Mouse (Mus musculus) heart, postnatal 36 days (tissue): Measurements from ENCODE around the gene Gpr31b. TPM values are rescaled to one million over a fixed set of nuclear protein-coding genes. Genes with fewer than 3 reads are reported as not detected.
"Not testable (repeated sequence)": the region's sequence is repeated elsewhere in the genome, so short reads cannot be mapped to it uniquely, and the experiment has no call there.

Experiments used
- DNase-seq, 2 experiments: peaks; one replicate each; pipeline ENCODE4 v3.0.0; 2021 to 2022
- intact Hi-C: fragments of 180-260 bp; cut with DNase I; formaldehyde crosslinking; loops from one replicate; pipeline ENCODE4 v1.15.1; 2025
- total RNA-seq, 2 experiments: library from RNA; stranded (reverse); gene quantifications; 2 replicates each; pipeline ENCODE4 v1.2.3; 2021

The Gpr31b gene
- total RNA-seq = not detected

GRCm38 (mm10) chr17:13052124-13052813, at the start of gene Gpr31b:
TSS of gene Gpr31b (minus strand) at chr17:13052296.
- peak in 1 of 2 experiments; percentile 6 for DNase-seq
- intact Hi-C loops = not testable (repeated sequence)

GRCm38 (mm10) chr17:13092960-13093359, 40.9 kb upstream of the Gpr31b start:
- DNase-seq, intact Hi-C loops: not testable (repeated sequence)

- intact Hi-C loops = not testable (repeated sequence)
These were observed 40.1 kb upstream of the Gpr31b start for GRCm38 (mm10) chr17:13092100-13092764.

GRCm38 (mm10) chr17:13091510-13091909, 39.4 kb upstream of the Gpr31b start:
- intact Hi-C loops = not testable (repeated sequence)

More at GRCm38 (mm10) chr17:13092100-13092764, 40.1 kb upstream of the Gpr31b start:
- DNase-seq = not testable (repeated sequence)

GRCm38 (mm10) chr17:13069227-13069626, 17.1 kb upstream of the Gpr31b start:
- intact Hi-C loops, DNase-seq: not testable (repeated sequence)

More at GRCm38 (mm10) chr17:13091510-13091909, 39.4 kb upstream of the Gpr31b start:
- DNase-seq = not testable (repeated sequence)

GRCm38 (mm10) chr17:13067864-13068385, 15.8 kb upstream of the Gpr31b start:
- intact Hi-C loops, DNase-seq: not testable (repeated sequence)

GRCm38 (mm10) chr17:13062882-13063281, 10.8 kb upstream of the Gpr31b start:
- intact Hi-C loops, DNase-seq: not testable (repeated sequence)

- intact Hi-C loops, DNase-seq: not testable (repeated sequence)
These were observed 8.7 kb upstream of the Gpr31b start, which contains the start of gene Tcp10b for GRCm38 (mm10) chr17:13060804-13061203. TSS of gene Tcp10b (plus strand) at chr17:13061104.

- peak; percentile 18 to 52 for DNase-seq
These were observed 8.0 kb downstream of the Gpr31b start for GRCm38 (mm10) chr17:13043846-13044673.

GRCm38 (mm10) chr17:13036627-13037192, 15.4 kb downstream of the Gpr31b start:
- intact Hi-C loops, DNase-seq: not testable (repeated sequence)

More at GRCm38 (mm10) chr17:13043846-13044673, 8.0 kb downstream of the Gpr31b start:
- intact Hi-C loops = not testable (repeated sequence)

GRCm38 (mm10) chr17:13013316-13013715, 38.8 kb downstream of the Gpr31b start:
- intact Hi-C loops = no loop called here
- DNase-seq = no peak

- intact Hi-C loops = loop anchor here (2.0 to 5.0 kb wide), 4 partner anchors 48 to 593 kb away; partner anchors contain the start of genes Acat2, Mrpl18 and Tcp1
These were observed 42.2 kb downstream of the Gpr31b start for GRCm38 (mm10) chr17:13009887-13010286.

GRCm38 (mm10) chr17:13008528-13008927, 43.6 kb downstream of the Gpr31b start:
- DNase-seq = peak in 1 of 2 experiments; percentile 47
- intact Hi-C loops = loop anchor here (2.0 to 5.0 kb wide), 3 partner anchors 46 to 592 kb away; partner anchors contain the start of genes Acat2, Mrpl18 and Tcp1

More at GRCm38 (mm10) chr17:13009887-13010286, 42.2 kb downstream of the Gpr31b start:
- DNase-seq = peak in 1 of 2 experiments; percentile 31

- intact Hi-C loops = loop anchor here (1.0 to 5.0 kb wide), 4 partner anchors 16 to 591 kb away; partner anchors contain the start of genes Acat2, Mrpl18 and Tcp1
- peak; percentile 99 for DNase-seq
These were observed 44.2 kb downstream of the Gpr31b start for GRCm38 (mm10) chr17:13007730-13008425.

GRCm38 (mm10) chr17:13006984-13007383, 45.1 kb downstream of the Gpr31b start:
- intact Hi-C loops = loop anchor here (1.0 to 5.0 kb wide), 3 partner anchors 15 to 90 kb away; partner anchors contain the start of genes Acat2, Mrpl18 and Tcp1

GRCm38 (mm10) chr17:13006546-13006945, 45.5 kb downstream of the Gpr31b start, which contains the start of gene Sod2:
TSS of gene Sod2 (plus strand) at chr17:13006846.
- intact Hi-C loops = loop anchor here (5.0 kb wide), 2 partner anchors 44 to 89 kb away; partner anchors contain the start of genes Acat2, Mrpl18 and Tcp1
- not testable (repeated sequence) for DNase-seq

More at GRCm38 (mm10) chr17:13006984-13007383, 45.1 kb downstream of the Gpr31b start:
- no peak for DNase-seq

GRCm38 (mm10) chr17:13004436-13004835, 47.7 kb downstream of the Gpr31b start:
- intact Hi-C loops = not testable (repeated sequence)

GRCm38 (mm10) chr17:13002243-13002642, 49.9 kb downstream of the Gpr31b start:
- intact Hi-C loops, DNase-seq: not testable (repeated sequence)

More at GRCm38 (mm10) chr17:13004436-13004835, 47.7 kb downstream of the Gpr31b start:
- not testable (repeated sequence) for DNase-seq
